In the genomic region with DNA sequence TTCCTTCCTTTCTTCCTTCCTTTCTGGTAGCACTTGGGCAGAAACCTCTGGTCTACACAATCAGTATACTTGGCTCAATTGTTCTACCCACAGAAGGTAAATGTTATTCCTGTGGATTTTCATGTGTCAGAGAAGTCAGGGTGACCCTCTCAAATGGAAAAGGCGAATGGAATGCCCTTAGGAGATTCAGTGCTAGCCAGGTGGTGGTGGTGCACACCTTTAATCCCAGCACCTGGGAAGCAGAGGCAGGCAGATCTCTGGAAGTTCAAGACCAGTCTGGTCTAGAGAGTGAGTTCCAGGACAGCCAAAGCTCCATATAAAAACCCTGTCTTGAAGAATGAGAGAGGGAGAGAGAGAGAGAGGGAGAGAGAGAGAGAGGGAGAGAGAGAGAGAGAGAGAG, we compare ENCODE assay signal across 13 mouse cellular contexts.
"Had no signal": no experiment of that assay in that cellular context is flagged by ENCODE, and none has a peak within 500 bp of the region (broad histone marks: within the 10 kb centered on the region; RNA-seq: fewer than 3 reads in every experiment).

No protein-coding gene starts in this region.

- H3K36me3 ChIP-seq: limb, embryonic 12.5 days; liver, embryonic 15.5 days; neural tube, embryonic 15.5 days had no signal

- H3K9me3 ChIP-seq: limb, embryonic 12.5 days; limb, embryonic 15.5 days; liver, embryonic 12.5 days; liver, embryonic 15.5 days; neural tube, embryonic 12.5 days; neural tube, embryonic 15.5 days had no signal

- H3K27ac ChIP-seq: limb, embryonic 12.5 days; liver, embryonic 12.5 days; liver, embryonic 15.5 days; neural tube, embryonic 12.5 days; neural tube, embryonic 15.5 days had no signal

- DNase-seq: midbrain, embryonic 14.5 days; right cerebral cortex, adult 18-20 months; right cerebral cortex, postnatal 14 days; right cerebral cortex, postnatal 4 days; thymus, adult 2 months; thymus, postnatal 14 days had no signal

- H3K4me1 ChIP-seq: liver, embryonic 15.5 days; neural tube, embryonic 12.5 days had no signal

- H3K9ac ChIP-seq: limb, embryonic 12.5 days; limb, embryonic 15.5 days; liver, embryonic 12.5 days; liver, embryonic 15.5 days; neural tube, embryonic 12.5 days; neural tube, embryonic 15.5 days had no signal

- H3K4me3 ChIP-seq: limb, embryonic 12.5 days; limb, embryonic 15.5 days; liver, embryonic 12.5 days; liver, embryonic 15.5 days; neural tube, embryonic 12.5 days; neural tube, embryonic 15.5 days had no signal

- H3K4me2 ChIP-seq: limb, embryonic 12.5 days; liver, embryonic 12.5 days; liver, embryonic 15.5 days; midbrain, embryonic 11.5 days; neural tube, embryonic 12.5 days; neural tube, embryonic 15.5 days had no signal

- H3K27me3 ChIP-seq: limb, embryonic 12.5 days; limb, embryonic 15.5 days; liver, embryonic 12.5 days; liver, embryonic 15.5 days; neural tube, embryonic 12.5 days; neural tube, embryonic 15.5 days had no signal
